Mouse (Mus musculus) liver, embryonic 14.5 days (tissue): ENCODE results near the gene Prdm8.

Experiments
- CTCF ChIP-seq: IDR thresholded peaks from 2 replicates; pipeline ENCODE4 v1.5.1; 2016; ENCODE audit warnings: antibody characterized with exemption, low read depth, control low read depth
- EP300 ChIP-seq: IDR thresholded peaks from 2 replicates; pipeline ENCODE4 v1.6.1; 2016; ENCODE audit warnings: antibody characterized with exemption, low read depth

GRCm38 (mm10) chr5:98182603-98182920 is 15.6 kb downstream of the Prdm8 start:
- TF ChIP-seq CTCF, result no peak
- TF ChIP-seq EP300, result no peak
